Mouse (Mus musculus) limb, embryonic 12.5 days (tissue): ENCODE measurements around the gene Ankmy2. TPM values are rescaled to one million over a fixed set of nuclear protein-coding genes. Genes with fewer than 3 reads are reported as not detected.

Experiments used
- ATAC-seq: fragments of 200-750 bp; cut with Nextera tagmentation; 2 replicates; pipeline ENCODE4 v1.8.0; 2017; ENCODE audit warnings: low read depth, moderate TSS enrichment; ENCODE audit not compliant: insufficient number of reproducible peaks, insufficient read depth, low FRiP score, low TSS enrichment
- H3K27ac ChIP-seq: fragments of 300-500 bp; sonication (generic); 2 replicates; pipeline ENCODE4 v1.5.1; 2016; ENCODE audit warnings: mild to moderate bottlenecking, moderate library complexity
- H3K27me3 ChIP-seq: fragments of 300-500 bp; sonication (generic); 2 replicates; pipeline ENCODE4 v1.6.1; 2016; ENCODE audit warnings: mild to moderate bottlenecking, moderate library complexity
- H3K36me3 ChIP-seq: fragments of 300-500 bp; sonication (generic); 2 replicates; pipeline ENCODE4 v1.6.1; 2016; ENCODE audit warnings: mild to moderate bottlenecking, moderate library complexity
- H3K4me1 ChIP-seq: fragments of 300-500 bp; sonication (generic); replicated peaks from 2 replicates; pipeline ENCODE4 v1.6.1; 2016
- H3K4me2 ChIP-seq: fragments of 300-500 bp; sonication (generic); 2 replicates; pipeline ENCODE4 v1.6.1; 2016; ENCODE audit warnings: mild to moderate bottlenecking, moderate library complexity
- H3K4me3 ChIP-seq: fragments of 300-500 bp; sonication (generic); replicated peaks from 2 replicates; pipeline ENCODE4 v1.5.1; 2016; ENCODE audit warnings: mild to moderate bottlenecking
- H3K9ac ChIP-seq: fragments of 300-500 bp; sonication (generic); replicated peaks from 2 replicates; pipeline ENCODE4 v1.6.1; 2016; ENCODE audit warnings: mild to moderate bottlenecking, moderate library complexity
- H3K9me3 ChIP-seq: fragments of 300-500 bp; sonication (generic); 2 replicates; pipeline ENCODE4 v1.6.1; 2016; ENCODE audit warnings: mild to moderate bottlenecking, moderate library complexity
- WGBS: fragments of 180-500 bp; shearing (Covaris S2); methylation state at CpG from one replicate; pipeline ENCODE4 v1.1.7; 2016; 5-methylcytosine and 5-hydroxymethylcytosine counted together
- polyA plus RNA-seq: library from polyadenylated mRNA; unstranded; fragments of >200 nt; fragmentation: Nextera tagmentation; extraction: Ambion mirVana; gene quantifications from 2 replicates; pipeline ENCODE4 v1.2.1, GENCODE M21; 2016

Ankmy2 gene
- polyA plus RNA-seq, 1 experiment from 2014 or later = 29.2 TPM

DNA sequence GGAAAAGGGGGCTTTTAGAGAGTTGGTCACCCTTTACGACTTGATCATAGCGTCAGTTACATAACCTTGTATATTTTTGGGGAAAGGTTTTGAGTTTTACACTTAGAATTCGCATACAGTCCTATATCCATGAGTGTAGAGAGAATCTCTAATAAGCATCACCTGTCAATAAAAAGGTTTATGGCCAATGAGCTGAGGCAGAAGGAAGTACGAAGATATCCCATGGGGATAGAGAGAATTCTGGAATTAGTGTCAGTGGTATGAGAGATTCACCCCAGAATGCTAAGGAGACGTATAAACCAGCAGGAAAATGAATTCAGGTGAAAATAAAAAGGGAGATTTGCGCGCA lies 50.9 kb downstream of the Ankmy2 start:
- Histone ChIP-seq H3K4me1 (peaks cover 7% of the 10 kb centered on the region), H3K27ac (no peak overlapping the region), H3K27me3 (no peaks in the 10 kb centered on the region), H3K4me3 (no peak overlapping the region), H3K9ac (no peak overlapping the region), H3K9me3 (no peaks in the 10 kb centered on the region), H3K36me3 (no peaks in the 10 kb centered on the region), H3K4me2 (peak overlapping the region; percentile 40)
- ATAC-seq = no peak
- 82% methylated on average over 7 of the region's 7 CpGs for WGBS

- ATAC-seq = no peak
- no peak overlapping the region for H3K27ac ChIP-seq
- H3K4me1 ChIP-seq = peaks cover 7% of the 10 kb centered on the region
- peak overlapping the region; percentile 40 for H3K4me2 ChIP-seq
- WGBS = 58% methylated on average over 19 of the region's 19 CpGs
- no peaks in the 10 kb centered on the region for H3K36me3 ChIP-seq
- H3K4me3 ChIP-seq = 0 out of 2 replicates have a peak overlapping the region, but pooled peaks have one; percentile 10
- H3K9me3 ChIP-seq = no peaks in the 10 kb centered on the region
- H3K27me3 ChIP-seq = no peaks in the 10 kb centered on the region
- H3K9ac ChIP-seq = no peak overlapping the region
Observed at GRCm38 (mm10) chr12:36208456-36208855, 51.5 kb downstream of the Ankmy2 start.

DNA sequence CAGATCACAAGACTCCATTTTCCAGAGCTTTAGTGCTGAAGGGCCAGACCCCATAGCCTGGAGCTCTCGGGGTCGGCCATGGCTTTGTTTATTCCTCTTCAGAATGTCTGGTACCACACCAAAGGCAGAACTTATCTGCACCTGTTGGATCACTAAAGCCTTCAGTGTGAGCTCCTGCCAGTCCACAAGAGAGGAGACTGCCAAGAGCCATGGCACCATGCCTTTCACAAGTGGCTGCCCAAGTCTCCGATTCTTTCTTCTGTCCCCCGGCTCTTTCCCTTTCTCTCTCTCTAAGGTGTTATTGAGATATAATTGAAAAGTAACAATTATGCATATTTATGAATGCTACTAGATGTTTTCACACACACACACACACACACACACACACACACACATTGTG lies 53.2 kb downstream of the Ankmy2 start:
- 67% methylated on average over 4 of the region's 4 CpGs for WGBS
- H3K36me3 ChIP-seq = no peaks in the 10 kb centered on the region
- no peak for ATAC-seq

GRCm38 (mm10) chr12:36214389-36215148 lies 57.7 kb downstream of the Ankmy2 start:
- H3K9ac ChIP-seq = no peak overlapping the region
- H3K9me3 ChIP-seq = no peaks in the 10 kb centered on the region
- no peak for ATAC-seq
- no peaks in the 10 kb centered on the region for H3K27me3 ChIP-seq
- peaks cover 12% of the 10 kb centered on the region for H3K4me1 ChIP-seq
- no peak overlapping the region for H3K4me3 ChIP-seq
- WGBS = 51% methylated on average over 8 of the region's 8 CpGs
- no peak overlapping the region for H3K27ac ChIP-seq
- H3K4me2 ChIP-seq = no peak overlapping the region
- no peaks in the 10 kb centered on the region for H3K36me3 ChIP-seq

More for the DNA sequence above, 53.2 kb downstream of the Ankmy2 start:
- H3K27ac ChIP-seq = no peak overlapping the region
- H3K4me1 ChIP-seq = peaks cover 7% of the 10 kb centered on the region
- no peak overlapping the region for H3K9ac ChIP-seq
- H3K4me3 ChIP-seq = no peak overlapping the region
- H3K27me3 ChIP-seq = no peaks in the 10 kb centered on the region
- no peak overlapping the region for H3K4me2 ChIP-seq
- H3K9me3 ChIP-seq = no peaks in the 10 kb centered on the region

- H3K27ac ChIP-seq = no peak overlapping the region
- WGBS = 0% methylated on average over 1 of the region's 1 CpGs
- no peak for ATAC-seq
Observed at GRCm38 (mm10) chr12:36215149-36215480, 58.2 kb downstream of the Ankmy2 start.

DNA sequence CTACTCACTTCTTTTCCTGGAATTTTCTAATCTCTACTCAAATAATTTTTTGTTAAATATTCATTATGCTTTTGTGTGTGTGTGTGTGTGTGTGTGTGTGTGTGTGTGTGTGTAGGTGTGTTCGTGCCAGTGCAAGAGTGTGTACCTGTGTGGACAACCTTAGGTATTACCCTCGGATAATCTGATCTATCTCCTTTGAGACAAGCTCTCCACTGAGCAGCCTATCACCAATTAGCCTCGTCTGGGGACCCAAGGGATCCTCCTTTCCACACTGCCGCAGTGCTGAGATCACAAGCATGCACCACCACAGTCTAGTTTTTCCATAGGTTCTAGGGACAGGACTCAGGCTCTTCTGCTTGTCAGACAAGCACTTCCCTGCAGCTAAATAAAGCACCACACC lies 59.3 kb downstream of the Ankmy2 start:
- Histone ChIP-seq H3K9me3 (no peaks in the 10 kb centered on the region), H3K36me3 (no peaks in the 10 kb centered on the region), H3K4me2 (no peak overlapping the region), H3K4me1 (peaks cover 12% of the 10 kb centered on the region), H3K9ac (no peak overlapping the region), H3K27ac (no peak overlapping the region), H3K4me3 (no peak overlapping the region), H3K27me3 (no peaks in the 10 kb centered on the region)
- no peak; the same call in 1 of the 2 replicates for ATAC-seq
- WGBS = 76% methylated on average over 4 of the region's 4 CpGs

More at GRCm38 (mm10) chr12:36215149-36215480, 58.2 kb downstream of the Ankmy2 start:
- Histone ChIP-seq H3K36me3 (no peaks in the 10 kb centered on the region), H3K27me3 (no peaks in the 10 kb centered on the region), H3K4me1 (peaks cover 12% of the 10 kb centered on the region), H3K4me3 (no peak overlapping the region), H3K9ac (no peak overlapping the region), H3K9me3 (no peaks in the 10 kb centered on the region), H3K4me2 (no peak overlapping the region)

- no peak overlapping the region for H3K9ac ChIP-seq
- peaks cover 12% of the 10 kb centered on the region for H3K4me1 ChIP-seq
- 79% methylated on average over 10 of the region's 10 CpGs for WGBS
- no peak overlapping the region for H3K27ac ChIP-seq
- H3K4me2 ChIP-seq = no peak overlapping the region
- no peaks in the 10 kb centered on the region for H3K9me3 ChIP-seq
- no peak overlapping the region for H3K4me3 ChIP-seq
- ATAC-seq = no peak
- H3K27me3 ChIP-seq = no peaks in the 10 kb centered on the region
- no peaks in the 10 kb centered on the region for H3K36me3 ChIP-seq
Observed at GRCm38 (mm10) chr12:36216905-36217304, 60.0 kb downstream of the Ankmy2 start.

DNA sequence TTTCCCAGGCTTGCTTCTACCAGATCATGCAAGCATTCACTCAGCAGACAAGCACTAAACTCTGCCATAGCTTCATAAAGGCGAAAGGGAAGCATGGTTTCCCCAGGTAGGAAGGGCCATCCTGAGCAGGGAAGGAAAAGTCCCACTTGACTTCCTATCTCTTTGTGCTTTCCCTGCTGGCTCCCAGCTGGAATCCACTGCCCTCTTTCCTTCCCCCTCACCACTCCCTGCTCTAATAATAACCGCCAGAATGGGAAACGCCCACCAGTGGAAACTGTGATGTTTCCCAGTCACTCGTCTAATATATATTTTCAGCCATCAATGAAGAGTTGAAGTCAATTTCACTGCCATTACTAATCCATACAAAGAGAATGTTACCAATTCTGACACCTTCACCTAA lies 67.5 kb downstream of the Ankmy2 start:
- no peak for ATAC-seq
- H3K36me3 ChIP-seq = no peaks in the 10 kb centered on the region
- no peaks in the 10 kb centered on the region for H3K9me3 ChIP-seq
- no peak overlapping the region for H3K27ac ChIP-seq
- no peak overlapping the region for H3K4me2 ChIP-seq
- no peaks in the 10 kb centered on the region for H3K27me3 ChIP-seq
- H3K4me3 ChIP-seq = no peak overlapping the region
- 76% methylated on average over 4 of the region's 4 CpGs for WGBS
- no peaks in the 10 kb centered on the region for H3K4me1 ChIP-seq
- no peak overlapping the region for H3K9ac ChIP-seq

DNA sequence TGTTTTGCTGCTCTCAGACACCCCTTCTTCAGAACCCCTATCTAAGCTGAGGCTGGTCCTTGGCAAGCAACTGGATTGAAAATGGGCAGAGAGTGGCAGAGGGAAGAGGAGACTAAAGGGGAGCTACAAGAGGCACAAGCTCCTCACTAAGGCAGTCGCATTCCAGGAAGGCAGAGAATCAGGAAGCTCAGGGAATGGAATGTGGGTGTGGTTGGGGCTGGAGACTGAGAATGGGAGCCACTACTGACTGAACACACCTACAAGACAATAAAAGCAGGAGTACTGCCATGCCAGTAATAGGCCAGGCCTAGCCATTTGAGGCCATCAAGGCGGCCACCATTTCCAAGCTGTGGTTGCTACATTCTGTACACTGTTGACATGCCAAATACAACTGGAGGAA lies 74.5 kb downstream of the Ankmy2 start:
- Histone ChIP-seq H3K27me3 (no peaks in the 10 kb centered on the region), H3K27ac (no peak overlapping the region), H3K9me3 (no peaks in the 10 kb centered on the region), H3K36me3 (no peaks in the 10 kb centered on the region), H3K9ac (no peak overlapping the region), H3K4me1 (no peaks in the 10 kb centered on the region), H3K4me2 (no peak overlapping the region), H3K4me3 (no peak overlapping the region)
- no peak for ATAC-seq
- WGBS = 83% methylated on average over 2 of the region's 2 CpGs

DNA sequence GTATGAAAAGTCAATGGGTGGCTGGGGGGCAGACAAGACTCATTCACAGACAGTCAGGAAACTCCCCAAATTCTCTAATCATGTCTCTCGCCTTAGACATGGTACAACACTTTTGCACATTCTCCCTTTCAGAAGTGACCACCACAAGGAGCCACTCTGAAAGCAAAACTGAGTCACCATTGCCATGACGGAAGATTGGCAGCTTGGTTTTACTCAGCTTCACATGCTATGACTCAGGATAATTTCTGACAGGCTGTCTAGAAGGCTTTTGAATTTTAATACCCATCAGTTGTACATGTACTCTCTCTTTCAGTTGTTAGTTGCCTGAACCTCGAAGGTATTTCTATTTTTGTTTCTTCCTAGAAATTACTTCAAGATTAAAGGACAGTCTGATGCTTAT lies 84.3 kb downstream of the Ankmy2 start:
- Histone ChIP-seq H3K36me3 (no peaks in the 10 kb centered on the region), H3K4me1 (no peaks in the 10 kb centered on the region), H3K4me2 (no peak overlapping the region), H3K27ac (no peak overlapping the region), H3K9ac (no peak overlapping the region), H3K4me3 (no peak overlapping the region), H3K9me3 (no peaks in the 10 kb centered on the region), H3K27me3 (no peaks in the 10 kb centered on the region)
- 79% methylated on average over 3 of the region's 3 CpGs for WGBS
- no peak for ATAC-seq
